Mouse (Mus musculus) brain, adult 10 weeks (tissue): ENCODE results near the gene Fgfr1op. TPM values are rescaled to one million over a fixed set of nuclear protein-coding genes. Genes with fewer than 3 reads are reported as not detected.

Source experiments
- polyA plus RNA-seq: library from polyadenylated mRNA; stranded (reverse); fragments of 350-450 nt; fragmentation: Illumina TruSeq; extraction: RNeasy Lipid Tissue Mini Kit (QIAGEN cat#74804); gene quantifications from one replicate; pipeline ENCODE4 v1.2.3, GENCODE M21; 2015; ENCODE audit warnings: low read depth, low replicate concordance

Gene Fgfr1op
- polyA plus RNA-seq: 16.2 TPM

GRCm38 (mm10) chr17:8164701-8165607, at the start of gene Fgfr1op:
TSS of gene Fgfr1op (plus strand) at chr17:8165501.

GRCm38 (mm10) chr17:8147439-8148316, 17.6 kb upstream of the Fgfr1op start, which contains the start of the genes Gm49673 and Rnaset2a:
TSS of gene Gm49673 (minus strand) at chr17:8147788.
TSS of gene Rnaset2a (minus strand) at chr17:8148097.

GRCm38 (mm10) chr17:8235743-8236142, 70.4 kb downstream of the Fgfr1op start, which contains the start of gene Ccr6:
TSS of gene Ccr6 (plus strand) at chr17:8236043.

Other genes starting within 250 kb of the Fgfr1op start
- 0.65 TPM for gene Tagap, start 239.5 kb upstream of the Fgfr1op start, polyA plus RNA-seq
- 35.3 TPM for gene Rsph3a, start 219.9 kb upstream of the Fgfr1op start, polyA plus RNA-seq
- gene Gm49673, start 17.7 kb upstream of the Fgfr1op start, polyA plus RNA-seq: 0.31 TPM
- 7.4 TPM for gene Rnaset2a, start 17.4 kb upstream of the Fgfr1op start, polyA plus RNA-seq
- 0.68 TPM for gene Ccr6, start 70.5 kb downstream of the Fgfr1op start, polyA plus RNA-seq
- 460 TPM for gene Mpc1, start 117.4 kb downstream of the Fgfr1op start, polyA plus RNA-seq
- gene Sft2d1, start 145.6 kb downstream of the Fgfr1op start, polyA plus RNA-seq: 92.6 TPM
- gene Prr18, start 172.0 kb downstream of the Fgfr1op start, polyA plus RNA-seq: 40.1 TPM
- 1.1 TPM for gene T2, start 190.5 kb downstream of the Fgfr1op start, polyA plus RNA-seq